Mouse (Mus musculus) c-Kit-positive CD71-negative TER-119-negative erythroid progenitor cells, embryonic 14.5 days (primary cell): ENCODE data around the gene Cypt15.
"Not testable (repeated sequence)": the region's sequence is repeated elsewhere in the genome, so short reads cannot be mapped to it uniquely, and the experiment has no call there.

ENCODE experiments used
- DNase-seq: peaks from one replicate; pipeline ENCODE4 v3.0.0-alpha.2; 2013; ENCODE audit warnings: low read depth

Gene Cypt15

GRCm38 (mm10) chrX:39345967-39346366 lies at the start of gene Cypt15:
Cypt15 (plus strand) TSS chrX:39346267.
- not testable (repeated sequence) for DNase-seq

GRCm38 (mm10) chrX:39370932-39371331 lies 24.9 kb downstream of the Cypt15 start:
- no peak for DNase-seq

DNA sequence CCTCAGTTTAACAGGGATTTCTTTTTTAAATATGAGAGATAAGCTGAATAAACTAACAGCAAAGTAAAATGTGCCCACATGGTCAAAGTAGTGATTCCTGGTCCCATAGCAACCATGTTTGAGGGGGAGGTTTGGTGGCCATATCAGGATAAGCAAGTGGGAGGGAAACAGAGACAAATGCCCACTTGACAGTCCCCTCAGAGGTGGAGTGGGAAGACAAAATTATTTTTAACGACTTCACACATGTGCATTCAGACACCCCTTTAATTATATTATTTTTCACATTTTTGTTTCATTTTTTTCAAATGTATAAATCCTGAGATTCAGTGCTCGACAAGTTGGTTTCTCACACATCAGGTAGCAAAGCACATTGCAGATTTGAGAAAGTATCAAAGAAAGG lies 32.8 kb downstream of the Cypt15 start:
- no peak for DNase-seq

- no peak for DNase-seq
These were observed 37.7 kb downstream of the Cypt15 start for GRCm38 (mm10) chrX:39383806-39384205.
